Mouse (Mus musculus): Measurements from ENCODE around the gene Slc25a13. TPM values are rescaled to one million over a fixed set of nuclear protein-coding genes. Genes with fewer than 3 reads are reported as not detected.

The Slc25a13 gene
- polyA plus RNA-seq (2014; fragmentation: Nextera tagmentation; extraction: Ambion mirVana) = 32.6 and 43.6 TPM in 2 replicates

DNA sequence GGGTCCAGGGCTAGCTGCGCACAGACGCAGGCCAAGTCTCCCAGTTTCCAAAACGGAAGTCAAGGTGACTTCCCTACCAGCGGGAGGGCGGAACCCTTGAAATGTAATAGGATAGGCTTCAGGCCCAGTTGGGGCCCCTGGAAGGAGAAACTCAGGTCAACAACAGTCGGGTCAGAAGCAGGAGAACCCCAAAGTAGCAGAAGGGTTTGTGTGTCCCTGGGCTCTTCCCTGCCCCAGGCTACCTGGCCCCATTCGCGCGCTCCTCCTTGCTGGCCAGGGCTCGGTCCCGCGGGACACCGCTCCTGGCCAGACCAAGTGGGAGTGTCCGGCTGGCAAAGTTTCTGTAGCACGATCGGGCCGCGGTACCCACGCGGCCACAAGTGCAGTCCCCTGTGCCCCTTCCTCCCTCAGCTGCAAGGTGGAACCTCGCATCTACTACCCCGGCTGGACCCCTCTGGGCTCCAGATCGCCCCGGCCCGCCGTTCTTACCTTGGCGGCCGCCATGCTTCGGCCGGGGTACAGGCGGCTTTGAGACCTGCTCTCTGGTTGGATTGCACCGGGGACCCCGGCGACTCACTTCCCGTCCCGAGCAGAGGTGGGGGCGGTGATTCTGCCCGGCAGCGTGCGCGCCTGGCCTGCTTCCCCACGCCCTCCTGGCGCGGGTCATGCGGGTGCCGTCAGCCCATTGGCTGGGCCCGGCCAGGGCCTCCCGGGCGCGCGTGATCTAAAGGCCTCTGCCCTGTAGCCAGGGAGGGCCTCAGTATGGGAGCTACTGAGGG lies at the start of gene Slc25a13:
Gene Slc25a13 (minus strand): TSS at position 667 of the 779 bp plus-strand sequence.
- Histone ChIP-seq H3K9me3 (ENCODE audit: control insufficient read depth, low read length) (no peaks in the 10 kb centered on the region), H3K4me3 (ENCODE audit: low read length) (peak within 1 kb of the TSS; percentile 81), H3K4me1 (ENCODE audit: control insufficient read depth, insufficient read depth, low read length) (0 out of 2 replicates have a peak, but pooled peaks cover 4% of the 10 kb centered on the region), H3K36me3 (ENCODE audit: control insufficient read depth, insufficient read depth, low read length) (no peaks in the 10 kb centered on the region), H3K9ac (ENCODE audit: low read depth, low read length) (peak within 1 kb of the TSS; percentile 85), H3K27ac (ENCODE audit: low read depth, low read length) (peak within 1 kb of the TSS; percentile 82; the same call in 1 of the 2 replicates), H3K27me3 (ENCODE audit: control insufficient read depth, insufficient read depth, low read length) (no peaks in the 10 kb centered on the region), H3K4me2 (replicated peaks; ENCODE audit: low read depth, low read length) (peak within 1 kb of the TSS; percentile 82)
- ATAC-seq (ENCODE audit: low FRiP score, low TSS enrichment) = peak; percentile 97
- under 1% methylated on average over 51 of the region's 51 CpGs for WGBS

DNA sequence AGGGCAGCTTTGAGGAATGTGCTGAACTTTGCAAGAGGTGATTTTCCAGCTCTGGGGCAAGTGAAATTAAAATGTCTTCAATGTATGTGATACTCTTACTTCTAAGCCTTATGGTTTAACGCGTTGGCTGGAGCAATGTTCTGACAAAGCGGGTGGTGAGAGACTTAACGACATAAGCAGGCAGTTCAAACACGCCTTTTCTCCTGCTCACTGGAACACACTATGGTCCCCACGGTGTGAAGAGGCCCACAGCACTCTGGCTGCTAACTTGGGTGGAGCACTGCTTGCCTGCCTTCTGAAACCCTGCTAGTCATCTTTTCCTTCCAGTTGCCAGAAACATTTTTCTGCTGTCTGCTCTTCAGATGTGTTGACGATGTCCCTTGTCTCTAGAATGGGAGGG lies 48.8 kb upstream of the Slc25a13 start:
- no peak overlapping the region for H3K9ac ChIP-seq (ENCODE audit: low read depth, low read length)
- ATAC-seq (ENCODE audit: low FRiP score, low TSS enrichment) = no peak
- no peaks in the 10 kb centered on the region for H3K27me3 ChIP-seq (ENCODE audit: control insufficient read depth, insufficient read depth, low read length)
- H3K4me1 ChIP-seq (ENCODE audit: control insufficient read depth, insufficient read depth, low read length) = no peaks in the 10 kb centered on the region
- H3K36me3 ChIP-seq (ENCODE audit: control insufficient read depth, insufficient read depth, low read length) = no peaks in the 10 kb centered on the region
- no peaks in the 10 kb centered on the region for H3K9me3 ChIP-seq (ENCODE audit: control insufficient read depth, low read length)
- 81% methylated on average over 7 of the region's 7 CpGs for WGBS
- H3K27ac ChIP-seq (ENCODE audit: low read depth, low read length) = no peak overlapping the region
- no peak overlapping the region for H3K4me2 ChIP-seq (replicated peaks; ENCODE audit: low read depth, low read length)
- no peak overlapping the region for H3K4me3 ChIP-seq (ENCODE audit: low read length)

DNA sequence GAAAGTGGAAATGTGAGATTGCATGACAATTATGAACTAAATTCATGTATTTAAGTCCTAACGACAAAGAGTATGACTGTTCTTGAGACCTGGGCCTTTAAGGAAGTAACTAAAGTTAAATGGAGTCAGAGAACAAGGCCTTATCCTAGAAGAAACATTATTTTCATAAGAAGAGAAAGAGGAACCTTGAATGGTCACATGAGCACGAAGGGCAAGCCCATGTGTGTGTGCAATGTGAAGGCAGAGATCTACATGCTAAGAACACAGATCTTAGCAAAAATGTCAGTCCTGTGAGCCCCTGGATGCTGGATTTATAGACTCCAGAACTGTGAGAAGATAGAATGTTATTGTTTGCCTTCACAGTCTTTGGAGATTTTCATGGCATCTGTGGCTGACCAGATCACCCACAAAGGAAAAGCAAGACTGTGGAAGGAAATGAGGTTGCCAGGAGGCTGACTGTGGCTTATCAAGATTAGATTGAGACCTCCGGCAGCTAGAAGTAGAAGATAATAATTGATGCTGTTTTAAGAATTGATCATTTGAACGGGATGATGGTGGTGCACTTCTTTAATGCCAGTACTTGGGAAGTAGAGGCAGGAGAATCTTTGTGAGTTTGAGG lies 46.4 kb upstream of the Slc25a13 start:
- no peak overlapping the region for H3K9ac ChIP-seq (ENCODE audit: low read depth, low read length)
- H3K4me3 ChIP-seq (ENCODE audit: low read length) = no peak overlapping the region
- H3K4me1 ChIP-seq (ENCODE audit: control insufficient read depth, insufficient read depth, low read length) = no peaks in the 10 kb centered on the region
- WGBS = 90% methylated on average over 4 of the region's 4 CpGs
- H3K27me3 ChIP-seq (ENCODE audit: control insufficient read depth, insufficient read depth, low read length) = no peaks in the 10 kb centered on the region
- H3K36me3 ChIP-seq (ENCODE audit: control insufficient read depth, insufficient read depth, low read length) = no peaks in the 10 kb centered on the region
- H3K27ac ChIP-seq (ENCODE audit: low read depth, low read length) = no peak overlapping the region
- no peaks in the 10 kb centered on the region for H3K9me3 ChIP-seq (ENCODE audit: control insufficient read depth, low read length)
- no peak overlapping the region for H3K4me2 ChIP-seq (replicated peaks; ENCODE audit: low read depth, low read length)
- ATAC-seq (ENCODE audit: low FRiP score, low TSS enrichment) = no peak

DNA sequence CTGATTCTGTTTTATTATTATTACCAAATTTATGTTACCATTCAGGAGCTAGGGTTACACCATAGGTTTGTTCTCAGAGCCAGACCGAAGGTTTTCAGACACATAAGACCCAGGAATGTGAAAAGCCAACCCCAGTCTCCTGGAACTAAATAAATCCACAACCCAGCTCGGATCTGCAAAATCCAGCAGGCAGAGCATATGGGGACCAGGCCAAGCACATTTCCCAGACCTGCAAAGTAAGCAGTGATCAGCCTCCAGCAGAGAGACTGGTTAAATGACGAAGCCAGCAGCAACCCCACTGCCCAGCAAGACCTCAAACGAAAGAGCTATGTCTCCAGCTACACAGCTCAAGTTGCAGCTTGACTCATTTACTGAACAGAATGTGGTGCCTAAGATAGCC lies 43.9 kb upstream of the Slc25a13 start:
- Histone ChIP-seq H3K4me2 (replicated peaks; ENCODE audit: low read depth, low read length) (no peak overlapping the region), H3K4me1 (ENCODE audit: control insufficient read depth, insufficient read depth, low read length) (no peaks in the 10 kb centered on the region), H3K36me3 (ENCODE audit: control insufficient read depth, insufficient read depth, low read length) (no peaks in the 10 kb centered on the region), H3K27me3 (ENCODE audit: control insufficient read depth, insufficient read depth, low read length) (no peaks in the 10 kb centered on the region), H3K4me3 (ENCODE audit: low read length) (no peak overlapping the region), H3K9me3 (ENCODE audit: control insufficient read depth, low read length) (no peaks in the 10 kb centered on the region), H3K9ac (ENCODE audit: low read depth, low read length) (no peak overlapping the region), H3K27ac (ENCODE audit: low read depth, low read length) (no peak overlapping the region)
- 37% methylated on average over 4 of the region's 4 CpGs for WGBS
- ATAC-seq (ENCODE audit: low FRiP score, low TSS enrichment) = no peak

DNA sequence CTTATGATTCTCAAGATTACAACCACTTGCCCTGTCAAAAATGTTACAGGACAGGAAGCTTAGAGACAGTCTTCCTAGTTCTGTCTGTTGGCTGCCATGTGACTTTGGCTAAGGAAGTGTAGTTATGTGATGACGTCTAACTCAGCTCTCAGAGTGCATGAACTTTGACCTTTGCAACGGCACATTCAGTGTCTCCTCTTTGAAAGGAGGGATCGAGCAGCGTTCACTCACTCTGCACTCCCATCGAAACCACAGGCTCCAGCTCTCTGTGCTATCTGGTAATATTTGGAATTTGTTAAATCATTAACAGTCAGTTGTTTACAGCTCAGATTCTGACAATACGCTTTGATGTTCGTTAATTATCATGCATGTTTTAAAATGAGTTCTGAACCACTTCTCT lies 31.5 kb upstream of the Slc25a13 start:
- ATAC-seq (ENCODE audit: low FRiP score, low TSS enrichment) = no peak

DNA sequence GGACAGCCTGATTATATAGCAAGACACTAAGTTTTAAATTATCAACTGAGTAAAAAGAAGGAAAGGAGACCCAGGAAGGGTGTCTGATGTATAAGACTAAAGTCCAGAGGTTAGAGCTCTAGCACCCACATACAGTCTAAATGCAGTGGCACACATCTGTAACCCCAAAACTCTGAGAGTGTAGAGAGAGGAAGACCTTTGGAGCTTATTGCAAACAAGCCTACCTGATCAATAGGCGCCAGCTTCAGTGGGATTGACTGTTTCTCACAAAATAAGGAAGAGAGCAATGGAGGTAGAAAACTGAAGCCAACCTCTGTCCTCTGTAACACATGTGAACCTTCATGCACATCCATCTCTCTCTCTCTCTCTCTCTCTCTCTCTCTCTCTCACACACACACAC lies 26.9 kb upstream of the Slc25a13 start:
- Histone ChIP-seq H3K27ac (ENCODE audit: low read depth, low read length) (no peak overlapping the region), H3K4me3 (ENCODE audit: low read length) (no peak overlapping the region), H3K27me3 (ENCODE audit: control insufficient read depth, insufficient read depth, low read length) (no peaks in the 10 kb centered on the region), H3K36me3 (ENCODE audit: control insufficient read depth, insufficient read depth, low read length) (no peaks in the 10 kb centered on the region), H3K9me3 (ENCODE audit: control insufficient read depth, low read length) (no peaks in the 10 kb centered on the region), H3K4me1 (ENCODE audit: control insufficient read depth, insufficient read depth, low read length) (no peaks in the 10 kb centered on the region), H3K9ac (ENCODE audit: low read depth, low read length) (no peak overlapping the region), H3K4me2 (replicated peaks; ENCODE audit: low read depth, low read length) (no peak overlapping the region)
- no peak for ATAC-seq (ENCODE audit: low FRiP score, low TSS enrichment)
- WGBS = 75% methylated on average over 1 of the region's 1 CpGs

More for the DNA sequence above, 31.5 kb upstream of the Slc25a13 start:
- no peaks in the 10 kb centered on the region for H3K36me3 ChIP-seq (ENCODE audit: control insufficient read depth, insufficient read depth, low read length)
- no peak overlapping the region for H3K4me2 ChIP-seq (replicated peaks; ENCODE audit: low read depth, low read length)
- H3K4me3 ChIP-seq (ENCODE audit: low read length) = no peak overlapping the region
- no peaks in the 10 kb centered on the region for H3K9me3 ChIP-seq (ENCODE audit: control insufficient read depth, low read length)
- H3K4me1 ChIP-seq (ENCODE audit: control insufficient read depth, insufficient read depth, low read length) = no peaks in the 10 kb centered on the region
- H3K27me3 ChIP-seq (ENCODE audit: control insufficient read depth, insufficient read depth, low read length) = no peaks in the 10 kb centered on the region
- WGBS = 58% methylated on average over 7 of the region's 7 CpGs
- H3K27ac ChIP-seq (ENCODE audit: low read depth, low read length) = no peak overlapping the region
- H3K9ac ChIP-seq (ENCODE audit: low read depth, low read length) = no peak overlapping the region

DNA sequence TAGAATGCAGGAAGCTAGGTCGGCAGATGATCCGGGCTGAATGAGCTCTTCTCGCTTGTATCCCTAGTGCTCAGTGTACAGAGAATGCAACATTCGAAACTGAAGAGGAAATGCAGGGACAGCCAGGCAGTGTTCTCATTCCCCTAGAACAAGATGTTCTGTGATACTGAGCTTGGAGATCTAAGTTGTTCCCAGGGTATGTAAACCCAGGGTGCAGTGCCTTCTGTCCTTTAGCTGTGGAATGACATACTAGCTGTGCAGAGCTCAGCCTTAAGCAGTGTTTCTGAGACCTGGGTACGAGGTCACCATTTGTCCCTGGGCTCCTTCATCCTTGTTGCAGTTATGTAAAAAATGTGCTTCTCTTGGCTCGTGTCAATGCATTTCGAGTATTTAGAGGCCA lies 25.1 kb upstream of the Slc25a13 start:
- no peak for ATAC-seq (ENCODE audit: low FRiP score, low TSS enrichment)
- 68% methylated on average over 7 of the region's 7 CpGs for WGBS

DNA sequence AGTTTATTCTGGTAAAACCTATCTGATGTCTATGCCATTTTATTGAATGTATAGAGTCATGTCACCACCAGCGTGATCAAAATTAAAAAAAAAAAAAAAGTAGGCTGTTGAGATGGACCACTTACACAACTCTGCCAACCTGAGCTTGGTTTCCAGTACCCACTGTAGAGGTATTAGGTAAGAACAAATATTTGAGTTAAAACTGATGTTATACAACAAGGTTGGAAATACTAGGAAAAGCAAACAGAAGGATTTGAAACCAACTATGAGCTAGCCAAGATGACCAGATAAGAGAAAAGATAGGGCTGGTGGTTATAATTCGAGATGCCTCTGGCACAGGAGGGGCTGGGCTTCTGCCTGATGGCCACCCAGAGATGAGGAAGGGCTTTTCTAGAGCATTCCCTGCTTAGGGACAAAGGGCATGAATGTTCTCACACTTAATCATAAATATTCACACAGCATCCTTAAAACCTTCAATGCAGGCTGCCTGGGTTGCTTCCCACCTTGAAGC lies 19.9 kb upstream of the Slc25a13 start:
- no peaks in the 10 kb centered on the region for H3K9me3 ChIP-seq (ENCODE audit: control insufficient read depth, low read length)
- 91% methylated on average over 2 of the region's 2 CpGs for WGBS
- H3K4me2 ChIP-seq (replicated peaks; ENCODE audit: low read depth, low read length) = no peak overlapping the region
- no peaks in the 10 kb centered on the region for H3K27me3 ChIP-seq (ENCODE audit: control insufficient read depth, insufficient read depth, low read length)
- H3K4me3 ChIP-seq (ENCODE audit: low read length) = no peak overlapping the region
- no peaks in the 10 kb centered on the region for H3K4me1 ChIP-seq (ENCODE audit: control insufficient read depth, insufficient read depth, low read length)
- H3K27ac ChIP-seq (ENCODE audit: low read depth, low read length) = no peak overlapping the region
- H3K9ac ChIP-seq (ENCODE audit: low read depth, low read length) = no peak overlapping the region
- ATAC-seq (ENCODE audit: low FRiP score, low TSS enrichment) = no peak
- H3K36me3 ChIP-seq (ENCODE audit: control insufficient read depth, insufficient read depth, low read length) = no peaks in the 10 kb centered on the region

More for the DNA sequence above, 25.1 kb upstream of the Slc25a13 start:
- Histone ChIP-seq H3K36me3 (ENCODE audit: control insufficient read depth, insufficient read depth, low read length) (no peaks in the 10 kb centered on the region), H3K4me1 (ENCODE audit: control insufficient read depth, insufficient read depth, low read length) (no peaks in the 10 kb centered on the region), H3K9me3 (ENCODE audit: control insufficient read depth, low read length) (no peaks in the 10 kb centered on the region), H3K4me3 (ENCODE audit: low read length) (no peak overlapping the region), H3K27ac (ENCODE audit: low read depth, low read length) (no peak overlapping the region), H3K27me3 (ENCODE audit: control insufficient read depth, insufficient read depth, low read length) (no peaks in the 10 kb centered on the region), H3K9ac (ENCODE audit: low read depth, low read length) (no peak overlapping the region), H3K4me2 (replicated peaks; ENCODE audit: low read depth, low read length) (no peak overlapping the region)

DNA sequence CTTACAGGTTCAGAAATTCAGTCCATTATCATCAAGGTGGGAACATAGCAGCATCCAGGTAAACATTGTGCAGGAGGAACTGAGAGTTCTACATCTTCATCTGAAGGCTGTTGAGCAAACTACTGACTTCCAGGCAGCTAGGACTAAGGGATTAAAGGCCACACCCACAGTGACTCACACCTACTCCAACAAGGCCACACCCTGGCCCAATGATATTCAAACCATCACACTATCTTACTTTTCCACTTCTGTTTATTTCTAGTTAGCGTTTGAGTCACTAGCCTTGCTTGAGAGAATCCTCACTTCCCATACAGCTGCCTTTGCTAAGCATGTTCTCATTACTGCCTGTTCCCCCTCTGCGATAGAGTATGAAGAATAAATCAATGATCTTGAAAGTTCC lies 13.3 kb upstream of the Slc25a13 start:
- ATAC-seq (ENCODE audit: low FRiP score, low TSS enrichment) = no peak
- H3K4me1 ChIP-seq (ENCODE audit: control insufficient read depth, insufficient read depth, low read length) = no peaks in the 10 kb centered on the region
- H3K9ac ChIP-seq (ENCODE audit: low read depth, low read length) = no peak overlapping the region
- H3K4me3 ChIP-seq (ENCODE audit: low read length) = no peak overlapping the region
- no peaks in the 10 kb centered on the region for H3K9me3 ChIP-seq (ENCODE audit: control insufficient read depth, low read length)
- H3K36me3 ChIP-seq (ENCODE audit: control insufficient read depth, insufficient read depth, low read length) = no peaks in the 10 kb centered on the region
- no peak overlapping the region for H3K27ac ChIP-seq (ENCODE audit: low read depth, low read length)
- H3K27me3 ChIP-seq (ENCODE audit: control insufficient read depth, insufficient read depth, low read length) = no peaks in the 10 kb centered on the region
- no peak overlapping the region for H3K4me2 ChIP-seq (replicated peaks; ENCODE audit: low read depth, low read length)
- WGBS = 90% methylated on average over 2 of the region's 2 CpGs

Measured in kidney, embryonic 14.5 days (tissue).